Mouse (Mus musculus): ENCODE results near the gene Mki67.

Mki67 gene

GRCm38 (mm10) chr7:135715642-135716444 is at the start of gene Mki67:
Mki67 (minus strand) TSS chr7:135716361.
- no peak for DNase-seq (ENCODE audit: low spot score in 2 of 2)

- no peak for DNase-seq (ENCODE audit: low spot score in 2 of 2)
Measured at GRCm38 (mm10) chr7:135763311-135763710, 47.1 kb upstream of the Mki67 start.

GRCm38 (mm10) chr7:135758754-135759510 is 42.8 kb upstream of the Mki67 start:
- no peak for DNase-seq (ENCODE audit: low spot score in 2 of 2)

- no peak for DNase-seq (ENCODE audit: low spot score in 2 of 2)
Measured at GRCm38 (mm10) chr7:135758171-135758570, 42.0 kb upstream of the Mki67 start.

GRCm38 (mm10) chr7:135756984-135757586 is 40.9 kb upstream of the Mki67 start:
- no peak for DNase-seq (ENCODE audit: low spot score in 2 of 2)

- no peak for DNase-seq (ENCODE audit: low spot score in 2 of 2)
Measured at GRCm38 (mm10) chr7:135748986-135749385, 32.8 kb upstream of the Mki67 start.

GRCm38 (mm10) chr7:135747072-135747471 is 30.9 kb upstream of the Mki67 start:
- no peak for DNase-seq (ENCODE audit: low spot score in 2 of 2)

- no peak for DNase-seq (ENCODE audit: low spot score in 2 of 2)
Measured at GRCm38 (mm10) chr7:135746528-135746927, 30.4 kb upstream of the Mki67 start.

GRCm38 (mm10) chr7:135745091-135745490 is 28.9 kb upstream of the Mki67 start:
- no peak for DNase-seq (ENCODE audit: low spot score in 2 of 2)

- DNase-seq (ENCODE audit: low spot score in 2 of 2): no peak
Measured at GRCm38 (mm10) chr7:135740453-135740852, 24.3 kb upstream of the Mki67 start.

GRCm38 (mm10) chr7:135736581-135736886 is 20.4 kb upstream of the Mki67 start:
- DNase-seq (ENCODE audit: low spot score in 2 of 2): no peak

GRCm38 (mm10) chr7:135735691-135736580 is 19.8 kb upstream of the Mki67 start:
- DNase-seq (ENCODE audit: low spot score in 2 of 2): peak; percentile 86 to 89

GRCm38 (mm10) chr7:135734911-135735646 is 18.9 kb upstream of the Mki67 start:
- DNase-seq (ENCODE audit: low spot score in 2 of 2): no peak

GRCm38 (mm10) chr7:135734379-135734778 is 18.2 kb upstream of the Mki67 start:
- DNase-seq (ENCODE audit: low spot score in 2 of 2): no peak

- no peak for DNase-seq (ENCODE audit: low spot score in 2 of 2)
Measured at GRCm38 (mm10) chr7:135728038-135728437, 11.9 kb upstream of the Mki67 start.

GRCm38 (mm10) chr7:135726707-135727106 is 10.5 kb upstream of the Mki67 start:
- peak; percentile 17 to 26 for DNase-seq (ENCODE audit: low spot score in 2 of 2)

- DNase-seq (ENCODE audit: low spot score in 2 of 2): no peak
Measured at GRCm38 (mm10) chr7:135723672-135724341, 7.6 kb upstream of the Mki67 start.

GRCm38 (mm10) chr7:135722011-135722838 is 6.1 kb upstream of the Mki67 start:
- DNase-seq (ENCODE audit: low spot score in 2 of 2): no peak

- no peak for DNase-seq (ENCODE audit: low spot score in 2 of 2)
Measured at GRCm38 (mm10) chr7:135721436-135721992, 5.4 kb upstream of the Mki67 start.
